Mouse (Mus musculus) midbrain, embryonic 14.5 days (tissue): Measurements from ENCODE around the gene Nlrx1. TPM values are rescaled to one million over a fixed set of nuclear protein-coding genes. Genes with fewer than 3 reads are reported as not detected.

Experiments
- ATAC-seq: fragments of 200-750 bp; cut with Nextera tagmentation; 2 replicates; pipeline ENCODE4 v1.8.0; 2017; ENCODE audit warnings: moderate number of reproducible peaks, moderate library complexity; ENCODE audit not compliant: low FRiP score, low TSS enrichment
- DNase-seq: peaks from one replicate; pipeline ENCODE4 v3.0.0-alpha.2; 2015
- H3K27ac ChIP-seq: fragments of 300-500 bp; sonication (generic); replicated peaks from 2 replicates; pipeline ENCODE4 v1.5.1; 2014; ENCODE audit warnings: mild to moderate bottlenecking, low read depth, low read length, moderate library complexity
- H3K27me3 ChIP-seq: fragments of 300-500 bp; sonication (generic); 2 replicates; pipeline ENCODE4 v1.6.1; 2014; ENCODE audit warnings: low read length, control low read depth, mixed read lengths; ENCODE audit not compliant: control insufficient read depth, insufficient read depth
- H3K36me3 ChIP-seq: fragments of 300-500 bp; sonication (generic); 2 replicates; pipeline ENCODE4 v1.6.1; 2014; ENCODE audit warnings: low read length, control low read depth; ENCODE audit not compliant: control insufficient read depth, insufficient read depth
- H3K4me1 ChIP-seq: fragments of 300-500 bp; sonication (generic); 2 replicates; pipeline ENCODE4 v1.6.1; 2014; ENCODE audit warnings: mild to moderate bottlenecking, antibody characterized with exemption, low read length, control low read depth; ENCODE audit not compliant: control insufficient read depth, insufficient read depth
- H3K4me2 ChIP-seq: fragments of 300-500 bp; sonication (generic); 2 replicates; pipeline ENCODE4 v1.6.1; 2014; ENCODE audit warnings: mild to moderate bottlenecking, low read length, moderate library complexity
- H3K4me3 ChIP-seq: fragments of 300-500 bp; sonication (generic); replicated peaks from 2 replicates; pipeline ENCODE4 v1.5.1; 2014; ENCODE audit warnings: low read depth, low read length
- H3K9ac ChIP-seq: fragments of 300-500 bp; sonication (generic); replicated peaks from 2 replicates; pipeline ENCODE4 v1.6.1; 2014; ENCODE audit warnings: mild to moderate bottlenecking, low read length, moderate library complexity
- H3K9me3 ChIP-seq: fragments of 300-500 bp; sonication (generic); 2 replicates; pipeline ENCODE4 v1.6.1; 2016; ENCODE audit warnings: low read length, control low read depth, mixed read lengths; ENCODE audit not compliant: control insufficient read depth
- WGBS: fragments of 180-500 bp; shearing (Covaris S2); extraction: QIAGEN DNeasy Blood & Tissue Kit; methylation state at CpG from one replicate; pipeline ENCODE4 v1.1.7; 2014; 5-methylcytosine and 5-hydroxymethylcytosine counted together
- polyA plus RNA-seq: library from polyadenylated mRNA; unstranded; fragments of >200 nt; fragmentation: Nextera tagmentation; extraction: Ambion mirVana; gene quantifications from 2 replicates; pipeline ENCODE4 v1.2.1, GENCODE M21; 2014

Nlrx1 gene
- polyA plus RNA-seq, 1 experiment from 2014 or later: 3.9 TPM

DNA sequence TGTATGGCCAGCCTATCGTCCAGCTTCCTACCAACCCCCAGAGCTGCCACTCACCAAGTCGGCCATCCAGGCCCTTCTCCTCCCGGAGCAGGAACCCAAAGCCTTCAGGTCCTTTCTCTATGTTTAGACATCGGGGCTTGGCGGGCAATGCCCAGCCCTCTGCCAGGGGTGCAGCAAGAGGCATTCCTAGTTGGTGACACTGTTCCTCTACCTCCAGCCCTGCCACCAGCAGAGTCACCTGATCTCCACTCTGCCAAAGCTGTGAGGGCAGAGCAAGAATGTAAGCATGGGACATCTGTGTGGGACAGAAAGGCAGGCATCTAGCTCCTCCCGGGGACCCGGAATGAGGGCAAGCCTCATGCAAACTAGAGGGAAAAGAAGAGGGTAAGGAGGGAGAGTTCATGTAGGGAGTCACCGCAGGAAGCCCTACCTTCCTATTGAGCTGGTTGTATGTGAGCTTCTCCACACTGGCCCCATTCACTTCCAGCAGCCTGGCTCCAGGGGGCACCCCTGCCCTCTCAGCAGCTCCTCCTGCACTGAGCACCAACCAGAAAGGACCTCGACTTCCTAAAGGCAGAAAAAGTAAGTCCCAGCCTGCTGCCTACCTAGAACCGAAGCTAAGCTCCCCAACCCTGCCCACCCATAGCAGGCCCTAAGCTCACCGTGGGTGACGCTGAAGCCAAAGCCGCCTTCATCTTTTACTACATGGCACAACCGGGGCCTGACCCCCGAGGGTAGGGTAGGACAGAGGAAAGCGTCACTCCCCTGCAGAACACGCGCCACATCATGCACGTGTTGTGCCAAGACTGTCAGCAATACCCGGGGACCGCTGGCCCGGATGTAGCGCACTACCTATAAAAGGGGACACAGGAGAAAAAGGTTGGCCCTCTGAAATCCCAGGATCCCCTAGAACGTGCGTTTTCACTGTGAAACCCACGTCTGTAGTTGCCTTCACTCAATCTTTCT is 18.9 kb downstream of the Nlrx1 start:
- H3K27me3 ChIP-seq: no peaks in the 10 kb centered on the region
- WGBS: 45% methylated on average over 26 of the region's 26 CpGs
- no peak overlapping the region for H3K4me2 ChIP-seq
- DNase-seq (peak; percentile 75), ATAC-seq (peak; percentile 58; the same call in 1 of the 2 replicates)
- H3K4me3 ChIP-seq: no peak overlapping the region
- H3K27ac ChIP-seq: no peak overlapping the region
- no peak overlapping the region for H3K9ac ChIP-seq
- H3K36me3 ChIP-seq: no peaks in the 10 kb centered on the region
- peaks cover 15% of the 10 kb centered on the region for H3K4me1 ChIP-seq
- no peaks in the 10 kb centered on the region for H3K9me3 ChIP-seq

DNA sequence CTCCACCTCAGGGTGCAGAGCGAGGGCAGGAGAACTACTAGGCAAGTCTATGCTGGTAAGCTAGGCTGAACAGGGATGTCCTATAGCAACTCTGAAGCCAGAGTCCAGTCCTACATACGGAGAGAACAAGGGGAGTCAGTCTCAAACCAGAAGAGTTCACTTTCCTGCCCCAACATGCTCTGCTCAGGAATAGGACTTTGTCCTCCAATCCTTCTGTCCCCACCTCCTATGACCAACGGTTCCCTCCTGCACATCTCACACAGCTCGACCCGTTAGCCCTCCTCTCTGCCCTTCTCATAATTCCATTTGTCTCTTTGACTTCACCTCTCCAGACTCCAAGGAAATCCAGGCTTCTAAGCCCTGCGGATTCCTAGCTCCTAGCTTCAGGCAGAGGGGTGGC is 20.5 kb downstream of the Nlrx1 start:
- ATAC-seq (no peak), DNase-seq (no peak)
- no peak overlapping the region for H3K9ac ChIP-seq
- no peak overlapping the region for H3K4me2 ChIP-seq
- H3K4me1 ChIP-seq: no peaks in the 10 kb centered on the region; the same call in 1 of the 2 replicates
- no peak overlapping the region for H3K4me3 ChIP-seq
- H3K9me3 ChIP-seq: no peaks in the 10 kb centered on the region
- H3K27me3 ChIP-seq: no peaks in the 10 kb centered on the region
- no peaks in the 10 kb centered on the region for H3K36me3 ChIP-seq
- WGBS: 88% methylated on average over 6 of the region's 6 CpGs
- no peak overlapping the region for H3K27ac ChIP-seq

DNA sequence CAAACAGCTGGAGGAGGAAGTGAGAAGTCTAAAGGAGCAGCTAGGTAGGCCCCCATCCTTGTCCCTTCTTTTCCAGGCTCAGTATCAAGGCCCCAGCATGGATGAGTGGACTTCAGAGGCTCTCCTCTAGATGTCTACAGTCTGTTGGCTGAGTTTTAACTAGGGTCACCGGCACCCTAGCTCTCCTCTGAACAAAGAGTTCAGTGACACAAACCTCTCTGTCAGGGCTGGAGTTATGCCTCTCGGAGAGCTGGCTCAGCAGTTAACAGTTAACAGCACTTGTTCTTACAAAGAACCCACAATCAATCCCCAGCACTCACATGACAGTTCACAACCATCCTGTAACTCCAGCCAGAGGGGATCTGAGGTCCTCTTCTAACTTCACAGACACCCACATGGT is 24.8 kb downstream of the Nlrx1 start:
- Histone ChIP-seq H3K4me1 (no peaks in the 10 kb centered on the region), H3K27ac (no peak overlapping the region), H3K4me2 (no peak overlapping the region), H3K4me3 (no peak overlapping the region), H3K9ac (no peak overlapping the region), H3K9me3 (no peaks in the 10 kb centered on the region), H3K27me3 (no peaks in the 10 kb centered on the region), H3K36me3 (no peaks in the 10 kb centered on the region)
- ATAC-seq (no peak), DNase-seq (no peak)
- WGBS: 78% methylated on average over 2 of the region's 2 CpGs

DNA sequence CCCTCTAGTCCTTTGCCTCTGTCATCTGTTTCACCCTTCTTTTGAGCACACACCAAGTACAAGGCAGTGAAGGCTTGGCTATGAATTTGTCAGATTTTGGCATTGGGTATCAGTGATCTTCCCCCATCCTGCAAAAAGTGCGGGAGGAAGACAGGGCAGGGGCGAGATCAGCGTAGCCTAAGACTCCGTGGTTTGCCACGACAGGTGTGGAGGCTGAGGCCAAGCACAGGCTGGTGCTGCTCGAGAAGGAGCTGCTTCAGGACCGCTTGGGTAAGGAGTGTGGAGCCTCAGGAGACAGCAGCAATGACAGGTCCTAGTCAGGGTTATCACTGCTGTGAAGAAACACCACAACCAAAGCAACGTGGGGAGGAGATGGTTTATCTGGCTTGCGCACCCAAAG is 27.0 kb downstream of the Nlrx1 start:
- 81% methylated on average over 9 of the region's 9 CpGs for WGBS
- Histone ChIP-seq H3K36me3 (no peaks in the 10 kb centered on the region), H3K9ac (no peak overlapping the region), H3K27me3 (no peaks in the 10 kb centered on the region), H3K4me2 (no peak overlapping the region), H3K4me1 (no peaks in the 10 kb centered on the region), H3K9me3 (no peaks in the 10 kb centered on the region), H3K4me3 (no peak overlapping the region), H3K27ac (no peak overlapping the region)
- ATAC-seq: no peak
- DNase-seq: no peak

DNA sequence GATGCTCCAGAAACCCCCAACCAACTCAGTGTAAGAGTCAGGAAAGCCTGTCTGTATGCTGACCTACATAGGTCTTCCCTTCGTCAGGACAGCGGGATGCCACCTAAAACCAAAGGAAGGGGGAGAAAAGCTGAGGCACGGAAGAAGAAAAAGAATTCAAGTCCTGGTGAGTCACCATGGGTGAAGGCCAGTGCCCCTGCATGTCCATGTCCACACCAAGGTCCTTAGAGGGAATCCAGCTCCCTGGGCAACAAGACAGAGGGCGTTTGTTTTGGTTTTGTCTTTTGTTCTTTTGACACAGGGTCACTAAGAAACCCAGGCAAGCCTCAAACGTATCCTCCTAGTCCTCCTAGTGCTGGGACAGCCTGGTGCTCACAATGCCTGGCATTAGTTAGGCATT is 27.5 kb downstream of the Nlrx1 start:
- H3K4me2 ChIP-seq: no peak overlapping the region
- no peak overlapping the region for H3K9ac ChIP-seq
- no peaks in the 10 kb centered on the region for H3K27me3 ChIP-seq
- no peak overlapping the region for H3K27ac ChIP-seq
- DNase-seq (no peak), ATAC-seq (no peak)
- no peaks in the 10 kb centered on the region for H3K9me3 ChIP-seq
- H3K4me3 ChIP-seq: no peak overlapping the region
- H3K36me3 ChIP-seq: no peaks in the 10 kb centered on the region
- H3K4me1 ChIP-seq: no peaks in the 10 kb centered on the region
- WGBS: 45% methylated on average over 5 of the region's 5 CpGs

DNA sequence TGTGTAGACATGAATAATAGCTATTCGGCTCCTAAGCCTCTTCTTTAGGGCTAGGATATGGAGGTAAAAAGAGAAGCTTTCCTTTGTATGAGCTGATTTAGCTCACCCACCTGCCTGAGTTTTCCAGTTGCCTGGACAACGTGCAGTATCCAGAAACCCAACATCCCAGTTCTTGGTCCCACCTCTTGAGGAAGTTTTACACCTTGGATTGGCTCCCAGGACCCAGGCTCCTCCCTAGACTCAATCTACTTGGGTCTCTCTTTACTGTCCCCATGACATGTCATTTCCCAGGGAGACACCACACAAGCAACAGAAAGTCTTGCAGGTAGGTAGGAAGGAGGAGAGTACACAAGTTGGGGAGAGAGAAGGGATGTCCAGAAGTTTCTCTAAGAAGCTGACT is 28.0 kb downstream of the Nlrx1 start, which contains the start of gene Ccdc153:
Ccdc153 (plus strand) TSS at position 278 of the 400 bp plus-strand sequence.
- H3K4me3 ChIP-seq: no peak within 1 kb of the TSS
- WGBS: 53% methylated on average over 2 of the region's 2 CpGs
- H3K4me2 ChIP-seq: no peak within 1 kb of the TSS
- DNase-seq (no peak), ATAC-seq (no peak)
- H3K27ac ChIP-seq: no peak within 1 kb of the TSS
- H3K36me3 ChIP-seq: no peaks in the 10 kb centered on the region
- no peak within 1 kb of the TSS for H3K9ac ChIP-seq
- no peaks in the 10 kb centered on the region for H3K27me3 ChIP-seq
- no peaks in the 10 kb centered on the region for H3K9me3 ChIP-seq
- H3K4me1 ChIP-seq: no peaks in the 10 kb centered on the region

DNA sequence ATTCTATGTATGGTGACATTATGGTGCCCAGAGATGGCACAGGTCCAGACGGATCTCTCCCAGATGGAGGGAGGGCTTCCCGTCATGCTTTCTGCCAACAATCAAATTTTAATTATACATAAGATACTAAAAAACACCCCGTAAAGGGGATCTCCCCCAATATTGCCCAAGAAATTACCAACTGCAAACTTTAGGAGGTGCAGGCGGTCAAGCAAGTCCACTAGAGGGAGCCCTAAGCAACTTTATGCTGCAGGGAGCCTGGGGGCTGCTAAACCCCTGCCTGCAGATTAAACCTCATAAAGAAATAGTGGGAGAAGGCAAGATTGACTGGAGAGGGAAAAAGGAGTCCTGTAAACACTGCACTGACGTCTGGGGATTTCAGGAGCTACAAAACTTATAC is 29.0 kb downstream of the Nlrx1 start:
- H3K9me3 ChIP-seq: no peaks in the 10 kb centered on the region
- no peak overlapping the region for H3K4me2 ChIP-seq
- WGBS: 13% methylated on average over 5 of the region's 5 CpGs
- DNase-seq (peak; percentile 91), ATAC-seq (no peak)
- H3K36me3 ChIP-seq: no peaks in the 10 kb centered on the region
- no peak overlapping the region for H3K9ac ChIP-seq
- no peaks in the 10 kb centered on the region for H3K4me1 ChIP-seq
- no peak overlapping the region for H3K27ac ChIP-seq
- no peaks in the 10 kb centered on the region for H3K27me3 ChIP-seq
- H3K4me3 ChIP-seq: no peak overlapping the region

DNA sequence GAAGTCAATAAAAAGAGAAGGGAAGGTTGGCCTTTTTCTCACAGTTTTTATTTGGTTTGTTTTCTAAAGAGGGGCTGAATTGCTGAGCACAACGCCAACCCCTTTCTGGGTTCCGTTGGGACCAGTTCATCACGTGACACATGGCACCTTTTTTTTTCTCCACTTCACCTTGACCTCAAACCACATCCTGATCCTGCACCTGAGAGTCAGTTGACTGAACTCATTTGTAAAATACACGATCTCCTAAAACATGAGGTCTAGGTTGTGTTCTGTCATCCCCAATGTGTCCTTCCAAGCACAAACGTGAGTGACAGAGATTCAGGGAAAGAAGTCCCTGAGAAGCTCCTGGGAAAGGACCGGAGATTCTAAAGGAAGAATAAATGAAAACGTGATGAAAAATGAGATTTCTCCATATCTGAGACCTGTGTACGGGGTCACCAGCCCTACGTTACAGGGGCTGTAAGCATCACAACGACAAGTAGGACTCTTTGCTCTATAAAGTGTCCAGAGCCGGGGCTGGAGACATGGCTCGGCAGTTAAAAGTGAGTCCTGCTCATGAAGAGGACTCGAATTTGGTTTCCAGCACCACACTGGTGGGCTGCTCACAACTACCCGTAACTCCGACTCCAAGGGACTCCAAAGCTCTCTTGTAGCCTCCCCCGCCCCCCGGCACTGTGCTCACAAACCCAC is 29.8 kb downstream of the Nlrx1 start:
- H3K9ac ChIP-seq: no peak overlapping the region
- 82% methylated on average over 17 of the region's 17 CpGs for WGBS
- no peak for ATAC-seq

More for the DNA sequence above, 29.8 kb downstream of the Nlrx1 start:
- H3K4me3 ChIP-seq: no peak overlapping the region
- no peak overlapping the region for H3K4me2 ChIP-seq
- no peaks in the 10 kb centered on the region for H3K36me3 ChIP-seq
- no peak for DNase-seq
- H3K27ac ChIP-seq: no peak overlapping the region
- no peaks in the 10 kb centered on the region for H3K4me1 ChIP-seq
- no peaks in the 10 kb centered on the region for H3K27me3 ChIP-seq
- no peaks in the 10 kb centered on the region for H3K9me3 ChIP-seq
